Mouse (Mus musculus) hematopoietic stem cell, adult 5-6 weeks (primary cell): ENCODE measurements at regions not wholly inside any gene's neighbourhood (a gene's known extent, or its start where the extent isn't known, plus 50 kb on each side); places are given as distances from the start of the nearest gene placed in this dataset.

Experiments
- ATAC-seq, 2 experiments: fragments of 125-278 bp in 1 of 2; replicated peaks in 1 of 2; 2 replicates each; pipeline ENCODE4 v1.8.0; 2016 to 2017; ENCODE audit warnings: inconsistent platforms in 2 of 2, mild to moderate bottlenecking in 2 of 2, moderate number of reproducible peaks in 2 of 2, low read depth in 1 of 2, moderate TSS enrichment in 1 of 2; ENCODE audit not compliant: low FRiP score in 2 of 2, poor library complexity in 2 of 2, severe bottlenecking in 2 of 2, insufficient read depth in 1 of 2, low TSS enrichment in 1 of 2

DNA sequence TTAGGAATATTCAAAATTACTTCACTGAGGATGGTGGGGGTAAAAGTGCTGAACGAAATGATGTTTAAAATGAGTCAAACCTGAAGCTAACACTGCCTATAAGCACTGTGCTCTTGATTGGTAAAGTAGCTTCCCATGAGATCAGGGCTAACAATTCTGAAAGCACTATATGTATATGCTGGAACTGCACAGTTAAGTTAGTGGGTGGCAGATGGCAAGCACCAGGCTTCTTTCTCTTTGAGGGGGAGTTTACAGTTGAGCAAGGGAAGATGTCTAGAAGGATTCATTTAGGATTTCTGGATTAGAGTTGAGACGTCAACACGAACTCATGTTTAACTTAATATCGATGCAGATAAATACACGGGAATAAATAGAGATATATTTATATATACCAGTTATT is 195.7 kb upstream of the Fn1 start:
- no peak for ATAC-seq

DNA sequence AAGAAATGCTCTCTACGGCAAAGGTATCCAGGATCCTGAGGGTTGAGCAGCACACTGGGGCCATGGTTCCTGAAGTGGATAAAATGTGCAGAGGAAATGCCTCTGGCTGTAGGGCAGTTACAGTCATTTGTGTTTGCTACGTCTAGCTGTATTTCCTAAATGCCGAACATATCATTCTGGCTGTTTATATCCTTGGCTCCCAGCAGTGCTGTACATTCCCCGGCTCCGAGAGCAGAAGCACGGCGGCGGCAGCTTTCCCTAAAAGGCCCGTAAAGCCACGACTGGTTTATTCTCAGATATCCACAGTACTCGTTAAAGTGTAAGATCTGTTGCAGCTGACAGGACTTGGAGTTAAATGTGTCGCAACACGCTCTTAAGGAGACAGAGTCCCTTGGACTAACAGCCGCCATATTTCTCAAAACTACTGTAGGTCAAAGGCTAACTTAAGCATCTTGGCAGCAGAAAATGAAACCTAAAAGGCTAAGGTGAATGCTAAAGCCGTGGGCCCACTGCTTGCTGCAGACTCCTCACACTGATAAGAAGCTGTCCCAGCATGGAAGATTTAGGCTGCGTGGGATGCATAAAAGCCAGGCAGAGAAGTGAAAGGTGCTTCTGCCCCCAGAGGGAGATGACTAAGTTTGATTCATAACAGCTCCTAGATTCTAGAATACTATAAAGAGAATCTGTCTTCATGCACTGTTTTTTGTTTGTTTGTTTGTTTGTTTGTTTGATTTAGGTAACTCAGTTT is 192.1 kb upstream of the Fn1 start:
- ATAC-seq: no peak

DNA sequence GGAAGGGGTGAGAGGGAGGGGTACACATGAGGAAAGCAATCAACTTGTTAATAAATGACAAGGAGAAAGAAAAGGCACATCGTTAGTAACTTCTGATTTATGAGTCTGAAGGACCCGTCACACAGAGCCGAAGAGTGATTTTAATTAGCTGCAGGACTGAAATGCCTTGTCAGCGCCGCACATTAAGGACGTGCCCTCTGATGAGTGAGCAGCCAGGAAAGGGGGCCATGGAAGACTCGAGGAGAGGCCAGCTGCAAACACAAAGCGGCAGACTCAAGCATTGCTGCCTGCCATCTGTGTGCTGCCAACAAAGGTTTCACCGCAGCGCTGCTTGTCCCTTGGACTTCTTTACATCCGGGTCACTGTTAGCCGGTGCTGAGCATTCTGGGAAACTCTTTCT is 184.8 kb upstream of the Fn1 start:
- ATAC-seq: no peak

DNA sequence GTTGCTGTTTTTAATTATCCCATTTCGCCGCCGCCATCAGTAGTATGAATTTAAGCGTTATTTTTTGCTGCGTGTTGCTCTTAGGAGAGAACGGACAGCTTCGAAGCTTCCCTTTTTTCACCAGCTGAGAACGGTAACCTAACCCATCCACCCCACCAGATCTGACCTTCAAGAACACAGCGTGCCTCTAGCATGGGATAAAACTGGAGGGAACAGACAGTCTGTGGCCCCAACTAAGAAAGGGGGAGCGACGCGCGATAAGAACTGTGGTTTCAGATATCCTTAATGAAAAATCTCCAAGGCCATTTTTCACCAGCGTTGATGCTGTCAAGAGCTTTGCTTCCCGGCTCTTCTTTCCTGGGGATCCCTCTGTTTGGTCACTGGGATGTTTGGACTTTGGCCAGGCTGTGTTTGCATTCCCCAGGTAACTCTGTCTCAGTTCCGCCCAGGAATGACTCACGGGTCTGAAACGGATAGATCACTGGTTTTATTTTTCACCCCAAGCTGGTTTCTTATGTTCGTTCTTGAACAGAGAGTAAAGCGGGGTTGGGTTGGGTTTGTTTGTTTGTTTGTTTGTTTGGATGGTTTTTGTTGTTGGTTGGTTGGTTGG is 184.1 kb upstream of the Fn1 start:
- no peak for ATAC-seq

DNA sequence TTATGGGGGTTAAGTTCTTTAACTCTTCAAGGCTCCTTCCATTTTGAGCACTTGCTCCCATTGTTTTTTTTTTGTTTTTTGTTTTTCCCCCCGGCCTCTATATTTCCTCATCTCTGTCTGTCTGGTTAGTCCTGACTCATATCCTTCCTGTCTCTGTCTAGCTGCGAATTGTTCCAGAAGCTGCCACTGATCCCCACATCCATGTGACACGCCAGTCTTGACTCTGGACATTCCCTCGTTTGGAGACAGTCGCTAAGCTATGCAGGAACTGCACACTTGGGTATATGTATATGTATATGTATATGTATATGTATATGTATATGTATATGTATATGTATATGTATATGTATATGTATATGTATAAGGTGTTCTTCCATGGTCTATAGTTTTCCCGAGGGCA is 177.4 kb upstream of the Fn1 start:
- ATAC-seq: no peak

DNA sequence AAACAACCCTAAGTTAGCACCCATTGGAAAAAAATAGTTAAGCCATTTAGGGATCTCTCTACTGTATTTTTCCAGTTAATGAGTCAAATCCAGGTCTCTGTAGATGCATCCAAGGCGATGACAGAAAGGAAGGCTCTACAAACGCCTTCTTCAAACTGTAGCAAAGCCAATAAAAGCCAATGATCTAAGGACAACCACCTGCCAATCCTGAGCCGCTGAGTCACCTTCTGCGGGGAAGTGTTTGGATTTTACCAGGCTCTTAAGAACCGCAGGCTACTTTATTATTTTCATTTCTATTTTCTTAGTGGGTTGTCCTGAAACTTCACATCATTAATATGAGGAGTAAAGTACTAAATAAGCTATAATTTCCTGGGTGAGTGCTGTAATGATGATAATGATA is 171.4 kb upstream of the Fn1 start:
- ATAC-seq: no peak

DNA sequence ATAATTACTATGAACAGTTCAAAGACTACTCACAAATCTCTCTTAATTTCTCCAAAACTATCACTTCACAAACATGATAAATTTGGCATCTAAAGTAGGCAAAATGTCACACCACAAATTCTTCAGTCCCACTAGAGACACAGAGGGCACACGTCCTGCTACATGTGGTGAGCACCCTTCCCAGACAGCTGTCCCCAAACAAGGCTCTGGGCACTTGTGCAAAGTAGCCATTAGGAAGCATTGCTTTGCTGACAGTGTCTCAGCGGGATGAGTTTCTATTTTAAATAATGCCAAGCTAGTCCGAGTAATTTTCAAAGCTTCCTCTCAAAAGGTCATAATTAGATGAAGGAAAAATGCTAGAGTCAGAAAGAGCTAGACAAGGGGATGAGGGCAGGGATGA is 169.1 kb upstream of the Fn1 start:
- no peak for ATAC-seq

DNA sequence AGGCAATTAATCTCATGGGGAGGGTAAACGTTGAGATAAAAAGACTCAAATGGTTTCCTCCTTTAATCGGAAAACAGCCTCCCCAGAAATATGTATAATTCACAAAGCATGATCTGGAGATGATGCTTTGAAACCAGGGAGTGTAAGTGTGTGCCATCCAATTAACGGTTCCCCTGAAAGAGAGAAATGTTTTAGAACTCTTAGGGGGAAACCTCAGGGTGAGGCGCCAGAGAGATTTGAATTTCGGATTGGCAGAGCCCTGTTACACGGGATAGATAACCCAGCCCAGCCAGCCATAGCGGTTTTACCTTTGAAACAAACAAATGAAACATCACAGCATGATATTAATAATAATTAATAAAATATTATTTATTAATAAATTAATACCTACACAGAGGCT is 168.1 kb upstream of the Fn1 start:
- ATAC-seq: no peak

DNA sequence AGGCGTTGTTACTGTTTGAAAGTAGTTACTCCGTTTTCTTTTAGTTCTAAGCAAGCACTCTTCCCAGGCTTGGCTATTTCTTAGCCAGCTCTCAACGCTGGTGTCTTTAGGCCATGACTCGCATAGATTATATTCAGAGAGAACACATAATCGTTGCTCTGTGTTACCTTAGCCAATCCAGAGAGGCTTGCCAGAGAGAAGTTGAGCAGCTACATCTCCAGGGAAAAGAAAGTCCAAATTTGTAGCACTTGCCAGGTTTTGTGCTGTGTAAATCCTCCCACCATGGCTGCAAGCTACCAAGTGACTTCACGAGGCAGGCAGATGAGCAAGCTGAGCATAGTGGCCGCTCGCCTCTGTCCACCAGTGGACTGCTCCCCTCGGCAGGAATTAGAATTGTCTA is 163.3 kb upstream of the Fn1 start:
- no peak for ATAC-seq

DNA sequence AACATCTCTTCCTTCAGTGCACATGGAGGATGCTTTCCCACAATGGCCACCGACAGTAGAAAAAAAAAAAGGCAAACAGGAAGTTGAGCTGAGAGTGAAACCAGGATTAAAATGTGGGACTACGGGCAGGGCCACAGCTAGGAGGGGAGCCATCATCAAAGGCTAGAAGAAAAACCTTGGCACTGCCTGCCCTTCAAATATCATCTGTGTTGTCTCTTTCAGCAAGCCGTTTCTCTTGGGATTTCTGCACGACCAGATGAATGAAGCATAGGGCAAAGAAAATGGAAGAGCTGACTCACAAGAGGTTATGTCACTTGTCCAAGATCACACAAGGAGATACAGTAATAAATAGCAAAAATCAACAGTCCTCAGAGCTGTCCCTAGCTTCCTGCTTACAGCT is 161.1 kb upstream of the Fn1 start:
- ATAC-seq: no peak

DNA sequence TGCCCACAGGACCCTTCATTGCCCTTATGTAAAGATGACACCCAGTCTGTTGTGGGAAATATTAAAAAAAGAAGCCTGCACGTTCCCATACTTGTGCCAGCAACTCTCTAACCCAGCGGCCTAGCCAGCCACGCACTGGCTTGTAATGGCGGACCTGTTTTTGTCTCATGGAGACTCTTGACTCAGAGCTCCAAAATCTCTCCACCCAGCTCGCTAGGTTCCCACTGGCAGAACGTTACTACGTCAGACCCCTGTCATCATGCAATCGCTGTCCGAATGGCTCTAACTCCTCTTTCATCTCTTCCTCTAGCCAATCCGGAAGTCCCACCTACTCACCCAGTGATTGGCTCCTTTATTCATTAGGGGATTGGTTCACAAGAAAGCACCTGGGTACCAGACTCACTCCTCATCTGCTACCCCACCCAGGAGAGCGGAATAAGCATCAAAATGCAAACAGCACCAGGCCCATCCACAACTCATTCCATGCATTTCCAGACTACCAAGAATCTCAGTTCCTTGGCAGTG is 159.2 kb upstream of the Fn1 start:
- ATAC-seq: no peak

DNA sequence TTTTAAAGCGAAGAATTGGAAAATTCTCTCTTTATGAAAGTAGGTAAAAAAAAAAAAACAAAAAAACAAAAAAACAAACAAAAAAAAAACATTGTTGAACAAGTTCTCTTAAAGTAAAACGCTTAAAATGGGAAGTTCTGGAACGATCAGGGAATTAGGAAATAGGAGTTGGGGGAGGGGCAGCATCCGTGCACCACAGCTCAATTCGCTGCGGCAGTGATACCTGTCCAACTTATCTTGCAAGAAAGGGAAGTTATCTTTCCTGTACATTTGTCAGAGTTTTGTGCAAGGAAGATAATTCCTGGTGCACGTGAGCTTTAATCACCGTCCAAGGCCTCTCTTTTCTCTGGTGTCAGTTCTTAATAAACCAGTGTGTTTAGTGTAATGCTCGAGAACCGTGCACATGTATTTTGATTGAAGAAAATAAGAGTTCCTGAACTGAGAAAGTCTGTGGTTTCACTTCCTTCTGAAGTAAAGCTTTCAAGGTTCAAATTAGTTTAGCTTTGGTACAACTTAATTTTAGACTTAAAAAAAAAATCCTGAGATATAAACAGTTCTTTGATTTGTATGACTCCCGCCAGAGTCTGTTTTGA is 158.3 kb upstream of the Fn1 start:
- no peak for ATAC-seq

DNA sequence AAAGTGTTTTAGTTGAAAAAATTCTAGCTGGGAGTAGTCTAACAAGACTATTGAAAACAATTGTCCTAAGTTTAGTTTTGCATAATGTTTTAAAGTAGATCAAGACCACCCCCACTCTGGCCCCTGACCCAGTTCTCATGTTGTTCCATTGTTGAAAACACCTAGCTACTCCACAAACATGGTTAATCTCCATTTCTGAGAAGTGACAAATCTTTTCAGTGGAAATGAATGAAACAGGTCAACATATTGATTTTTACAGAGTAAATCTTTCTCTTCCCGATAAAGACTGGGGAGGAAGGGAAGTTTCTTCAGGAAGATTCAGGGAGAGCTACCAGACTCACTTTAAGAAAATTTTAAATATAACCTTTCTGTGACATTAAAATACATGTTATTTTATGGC is 155.0 kb upstream of the Fn1 start:
- no peak for ATAC-seq

DNA sequence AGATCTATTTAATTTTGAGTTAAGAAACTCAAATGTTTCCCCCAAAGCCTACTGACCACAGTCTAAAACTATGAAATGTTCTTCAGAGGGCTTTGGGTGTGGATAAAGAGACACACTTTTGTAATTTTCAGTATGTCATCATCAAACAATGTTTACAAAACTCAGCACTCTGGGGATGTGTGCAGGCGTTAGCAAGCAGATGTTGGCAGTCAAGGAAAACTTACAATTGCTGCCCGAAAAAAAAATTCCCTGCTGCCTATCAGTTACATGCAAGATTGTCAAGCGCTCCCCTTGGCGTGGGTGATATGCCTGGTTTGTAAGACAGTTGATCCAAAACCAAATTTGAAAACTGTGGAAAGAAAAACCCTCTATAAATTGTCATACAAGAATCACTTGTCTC is 154.6 kb upstream of the Fn1 start:
- ATAC-seq: no peak

DNA sequence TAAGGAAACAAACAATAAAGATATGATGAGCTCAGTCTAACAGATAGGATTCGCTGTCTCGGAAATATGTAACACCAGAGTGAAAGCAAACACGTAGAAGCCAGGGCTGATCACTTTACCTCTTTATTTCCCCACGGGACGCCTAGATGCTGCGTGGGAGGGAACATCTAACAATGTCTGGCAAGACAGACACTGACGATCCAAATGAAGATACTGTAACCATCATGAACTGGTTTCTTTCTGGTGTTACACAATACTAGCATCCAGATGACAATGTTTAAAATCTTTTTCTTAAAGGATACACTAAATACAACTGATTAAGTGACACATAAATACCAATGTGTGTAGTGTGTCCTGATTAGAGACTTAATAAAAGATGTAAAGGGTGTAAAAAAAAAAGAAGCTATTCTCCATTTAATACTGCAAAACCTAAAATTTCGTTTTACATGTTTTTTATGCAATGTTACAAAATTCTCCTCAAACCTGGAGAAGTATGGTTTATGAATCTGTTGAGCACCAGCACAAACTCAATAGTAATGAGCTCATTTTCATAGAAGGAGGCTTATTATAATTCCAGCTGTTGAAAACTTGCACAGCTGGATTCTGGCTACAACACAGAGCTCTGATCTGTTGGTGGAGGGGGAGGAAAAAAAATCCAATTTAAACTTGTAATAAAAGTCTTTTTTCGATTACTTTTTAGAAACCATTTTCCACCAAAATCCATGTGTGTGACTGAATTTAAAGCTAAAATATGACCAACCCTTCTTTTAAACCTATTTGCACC is 148.5 kb upstream of the Fn1 start:
- no peak for ATAC-seq

DNA sequence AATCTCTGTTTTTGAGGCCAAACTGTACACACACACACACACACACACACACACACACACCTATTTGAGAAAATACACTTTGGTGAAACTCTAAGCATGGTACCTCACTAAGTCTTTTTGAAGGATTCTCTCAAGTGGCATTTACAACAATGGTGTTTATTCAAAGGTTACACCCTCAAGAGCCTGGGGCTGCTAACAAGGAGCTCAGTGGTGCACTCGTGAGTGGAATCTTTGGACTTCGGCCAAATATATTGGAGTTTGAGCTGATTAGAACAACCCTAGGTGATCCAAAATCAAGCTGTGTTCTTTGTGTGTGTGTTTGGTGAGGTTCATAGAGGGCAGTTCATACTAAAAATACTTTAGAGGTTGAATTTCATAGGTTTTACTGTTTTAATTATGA is 147.6 kb upstream of the Fn1 start:
- ATAC-seq: no peak

DNA sequence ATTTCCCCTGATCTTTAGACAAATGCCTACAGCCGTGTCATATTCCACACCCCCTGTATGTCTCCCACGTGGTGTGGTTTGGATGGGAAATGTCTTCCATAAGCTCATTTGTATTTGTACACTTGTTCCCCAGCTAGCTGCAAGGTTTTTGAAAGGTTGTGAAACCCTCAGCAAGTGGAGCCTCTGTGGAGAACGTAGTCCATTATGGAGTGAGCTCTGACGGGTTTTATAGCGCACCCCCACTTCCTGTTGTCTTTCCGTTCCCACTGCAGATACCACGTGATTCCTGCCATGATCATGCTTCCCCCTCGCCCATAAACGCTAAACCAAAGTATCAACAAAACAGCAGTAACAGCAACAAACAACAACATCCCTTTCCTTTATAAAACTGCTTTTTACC is 145.6 kb upstream of the Fn1 start:
- no peak for ATAC-seq

DNA sequence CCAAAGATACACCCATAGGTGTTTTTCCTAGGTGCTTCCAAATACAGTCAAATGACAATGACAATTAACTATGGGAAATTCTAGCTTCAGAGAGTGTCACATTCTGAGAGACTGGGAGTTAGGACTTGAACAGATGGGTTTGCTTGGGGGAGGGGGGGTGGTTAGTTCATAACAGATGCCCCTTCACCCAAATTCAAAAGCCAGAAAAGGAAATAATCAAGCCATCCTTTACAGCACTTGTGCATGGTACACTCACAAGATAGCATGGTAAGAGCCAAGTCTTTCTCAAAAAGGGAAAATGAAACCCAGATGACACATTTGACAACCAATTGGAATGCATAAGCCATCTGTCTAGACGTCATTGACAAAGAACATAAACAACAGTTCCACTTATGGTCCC is 135.4 kb upstream of the Fn1 start:
- ATAC-seq: no peak
